Mouse (Mus musculus): ENCODE measurements at regions not wholly inside any gene's neighbourhood (a gene's known extent, or its start where the extent isn't known, plus 50 kb on each side); places are given as distances from the start of the nearest gene placed in this dataset.

DNA sequence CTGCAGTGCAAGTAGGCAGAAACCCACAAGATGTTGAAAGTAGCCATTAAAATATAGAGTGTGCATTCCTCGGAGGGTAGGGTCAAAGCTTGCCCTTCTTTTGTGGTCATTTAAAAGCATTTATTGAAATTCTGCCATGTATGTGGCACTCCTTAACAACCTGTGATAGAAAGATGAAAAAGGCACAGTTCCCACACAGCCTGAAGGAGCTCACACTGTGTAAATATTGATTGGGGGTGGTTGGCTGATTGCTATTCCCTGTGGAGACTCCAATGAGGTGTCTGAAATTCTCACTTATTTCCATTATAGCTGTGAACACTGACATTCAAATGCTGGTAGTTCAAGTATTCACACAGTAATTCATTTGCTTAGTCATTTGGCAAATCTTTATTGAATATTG, 157.0 kb upstream of the Chl1 start:
- no peak for TF ChIP-seq CTCF (IDR thresholded peaks at IDR 0.05; ENCODE audit: borderline replicate concordance, extremely low read depth, insufficient read depth, insufficient read length)
- TF ChIP-seq POLR2A (IDR thresholded peaks at IDR 0.05; ENCODE audit: borderline replicate concordance, extremely low read depth, insufficient read depth, insufficient read length, poor library complexity, severe bottlenecking), result no peak
